ENCODE assay signal across 32 mouse cellular contexts in the genomic region with DNA sequence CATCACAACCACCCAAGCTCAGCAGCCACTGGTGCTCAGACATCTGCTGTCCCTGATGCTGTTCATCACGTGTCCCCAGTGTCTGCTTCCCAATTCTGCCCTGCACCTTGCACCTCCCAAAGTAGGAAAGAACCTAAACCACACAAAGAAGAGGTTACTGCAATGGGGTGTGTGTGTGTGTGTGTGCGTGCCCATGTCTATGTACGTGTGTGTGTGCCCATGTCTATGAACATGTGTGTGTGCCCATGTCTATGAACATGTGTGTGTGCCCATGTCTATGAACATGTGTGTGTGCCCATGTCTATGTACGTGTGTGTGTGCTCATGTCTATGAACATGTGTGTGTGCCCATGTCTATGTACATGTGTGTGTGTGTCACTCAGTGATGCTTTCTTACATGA. TPM values are rescaled to one million over a fixed set of nuclear protein-coding genes. Genes with fewer than 3 reads are reported as not detected.
DNase-seq lines count a peak whose midpoint lies in the region; ATAC-seq and TF ChIP-seq lines count a peak whose summit lies in the region.
"Had no signal": no experiment of that assay in that cellular context is flagged by ENCODE, and none has a peak within 500 bp of the region (broad histone marks: within the 10 kb centered on the region; RNA-seq: fewer than 3 reads in every experiment).

No protein-coding gene starts in this region.

- ATAC-seq in liver, embryonic 12.5 days: no peak
- ATAC-seq in megakaryocyte, adult 5-6 weeks (ENCODE audit: poor library complexity, severe bottlenecking): no peak
- ATAC-seq: activated CD4-positive, CD25-positive, alpha-beta regulatory T cell, adult 4 months; CD4-positive, CD25-positive, alpha-beta regulatory T cell, adult 4 months; forebrain, embryonic 16.5 days; hindbrain, embryonic 16.5 days had no signal

- peaks cover 80% of the 10 kb centered on the region for H3K4me1 ChIP-seq in liver, embryonic 12.5 days
- H3K4me1 ChIP-seq in megakaryocyte, embryonic 14.5 days: peaks cover 100% of the 10 kb centered on the region

- H3K79me2 ChIP-seq in myocyte (ENCODE audit: control insufficient read depth, insufficient read depth): no peaks in the 10 kb centered on the region

- H3K9ac ChIP-seq in liver, embryonic 12.5 days: no peak overlapping the region
- H3K9ac ChIP-seq: embryonic facial prominence, embryonic 13.5 days; forebrain, embryonic 12.5 days; heart, embryonic 12.5 days; heart, embryonic 15.5 days; hindbrain, embryonic 12.5 days had no signal

- H3K4me2 ChIP-seq in liver, embryonic 12.5 days: no peak overlapping the region
- H3K4me2 ChIP-seq in myocyte (ENCODE audit: low read depth): no peak overlapping the region
- H3K4me2 ChIP-seq: embryonic facial prominence, embryonic 13.5 days; forebrain, embryonic 12.5 days; heart, embryonic 12.5 days; heart, embryonic 15.5 days; hindbrain, embryonic 12.5 days had no signal

- WGBS in liver, embryonic 12.5 days (ENCODE audit: insufficient replicate concordance): 87% methylated on average over 4 of the region's 4 CpGs

- H3ac ChIP-seq in myocyte (ENCODE audit: control insufficient read depth, insufficient read length): no peak overlapping the region

- no peak for DNase-seq in liver
- DNase-seq in ovary, postnatal 36 days (ENCODE audit: low spot score): no peak
- DNase-seq: adrenal gland, adult 8-10 months; adrenal gland, postnatal 25 days; cerebellum, adult 11-12 months; cerebellum, adult 8-10 months; cerebellum, postnatal 10 days; cerebellum, postnatal 36 days; embryo, embryonic 11 days; gastrocnemius, postnatal 25 days; heart, postnatal 10 days; heart, postnatal 4 days had no signal

- H3K9me3 ChIP-seq in liver, embryonic 12.5 days (replicated peaks): no peaks in the 10 kb centered on the region
- no peaks in the 10 kb centered on the region for H3K9me3 ChIP-seq in megakaryocyte, embryonic 14.5 days
- H3K9me3 ChIP-seq: embryonic facial prominence, embryonic 10.5 days; embryonic facial prominence, embryonic 13.5 days; forebrain, embryonic 12.5 days; heart, embryonic 12.5 days; heart, embryonic 15.5 days; hindbrain, embryonic 12.5 days had no signal

- peak overlapping the region; percentile 100; the same call in 1 of the 2 replicates for H3K27ac ChIP-seq in liver, embryonic 12.5 days
- H3K27ac ChIP-seq: embryonic facial prominence, embryonic 10.5 days; forebrain, embryonic 12.5 days; heart, embryonic 15.5 days; hindbrain, embryonic 12.5 days had no signal

- H3K27me3 ChIP-seq in liver, embryonic 12.5 days (replicated peaks): no peaks in the 10 kb centered on the region
- H3K27me3 ChIP-seq in megakaryocyte, embryonic 14.5 days (replicated peaks): no peaks in the 10 kb centered on the region
- no peaks in the 10 kb centered on the region for H3K27me3 ChIP-seq in myocyte (ENCODE audit: control insufficient read depth, insufficient read depth, insufficient read length)
- H3K27me3 ChIP-seq: embryonic facial prominence, embryonic 13.5 days; forebrain, embryonic 12.5 days; heart, embryonic 12.5 days; heart, embryonic 15.5 days; hindbrain, embryonic 12.5 days had no signal

- TF ChIP-seq POLR2A in myocyte (IDR thresholded peaks at IDR 0.05; ENCODE audit: insufficient read length, low read depth): peak; percentile 22

- H3K36me3 ChIP-seq in liver, embryonic 12.5 days: peaks cover 58% of the 10 kb centered on the region
- H3K36me3 ChIP-seq in megakaryocyte, embryonic 14.5 days (replicated peaks; ENCODE audit: low read length): peaks cover 88% of the 10 kb centered on the region
- H3K36me3 ChIP-seq in myocyte (ENCODE audit: control insufficient read depth, insufficient read depth): no peaks in the 10 kb centered on the region
- H3K36me3 ChIP-seq: embryonic facial prominence, embryonic 13.5 days; forebrain, embryonic 12.5 days; hindbrain, embryonic 12.5 days had no signal

- H3K4me3 ChIP-seq in liver, embryonic 12.5 days: no peak overlapping the region
- H3K4me3 ChIP-seq in megakaryocyte, embryonic 14.5 days (replicated peaks): peak overlapping the region; percentile 38
- no peak overlapping the region for H3K4me3 ChIP-seq in myocyte
- H3K4me3 ChIP-seq: embryonic facial prominence, embryonic 10.5 days; embryonic facial prominence, embryonic 13.5 days; forebrain, embryonic 12.5 days; heart, embryonic 12.5 days; heart, embryonic 15.5 days; hindbrain, embryonic 12.5 days had no signal

TF ChIP-seq in myocyte, 11 proteins besides CTCF, POLR2A, EP300 and RAD21:
- no peak for TF ChIP-seq REST (IDR thresholded peaks at IDR 0.05; ENCODE audit: insufficient read depth, insufficient read length)
- TF ChIP-seq USF1 (IDR thresholded peaks at IDR 0.05; ENCODE audit: low read depth): no peak
- peak; percentile 67 for TF ChIP-seq POLR2AphosphoS2 (IDR thresholded peaks at IDR 0.05; ENCODE audit: insufficient read length, low read depth)
- TF ChIP-seq MYOG (IDR thresholded peaks at IDR 0.05; ENCODE audit: control insufficient read depth in 1 of 3, insufficient read depth in 1 of 3, insufficient read length in 2 of 3, low read depth in 2 of 3): no peak
- TF ChIP-seq SRF (IDR thresholded peaks at IDR 0.05; ENCODE audit: control insufficient read depth, insufficient read length, low read depth): no peak

RNA-seq across cellular contexts. Expression of gene C130050O18Rik, which starts 9.6 kb away (rescaled TPM):
- polyA plus RNA-seq in liver, embryonic 12.5 days (2016; fragmentation: Nextera tagmentation; extraction: Ambion mirVana): 0.72 and 0.75 TPM in 2 replicates
- polyA plus RNA-seq in megakaryocyte, embryonic 14.5 days (2012; ENCODE audit: insufficient read depth, low replicate concordance): 1.8 TPM in 1 of 2 replicates, not detected in the other
- 18.3 and 19.9 TPM in 2 replicates for total RNA-seq in megakaryocyte, adult 5-6 weeks (2015)
- total RNA-seq in megakaryocyte, adult 5-6 weeks (2017): 16.6 and 19.7 TPM in 2 replicates
- polyA plus RNA-seq in myocyte (2012; fragmentation: generic; extraction: Trizol): 0.25 TPM
- polyA plus RNA-seq: activated CD4-positive, CD25-positive, alpha-beta regulatory T cell, adult 4 months; CD4-positive, CD25-positive, alpha-beta regulatory T cell, adult 4 months; erythroblast, embryonic 14.5 days had no signal

RNA-seq across cellular contexts. Expression of gene Gpr146, which starts 18.0 kb away (rescaled TPM):
- 18.3 and 19.3 TPM in 2 replicates for polyA plus RNA-seq in liver, embryonic 12.5 days (2016; fragmentation: Nextera tagmentation; extraction: Ambion mirVana)
- polyA plus RNA-seq in megakaryocyte, embryonic 14.5 days (2012; ENCODE audit: insufficient read depth, low replicate concordance): 54.8 and 69.9 TPM in 2 replicates
- total RNA-seq in megakaryocyte, adult 5-6 weeks (2015): 9.8 and 13.1 TPM in 2 replicates
- total RNA-seq in megakaryocyte, adult 5-6 weeks (2017): 9.6 and 14.8 TPM in 2 replicates
- 11.7 TPM for polyA plus RNA-seq in myocyte (2012; fragmentation: generic; extraction: Trizol)

RNA-seq across cellular contexts. Expression of gene Gper1, which starts 27.4 kb away (rescaled TPM):
- polyA plus RNA-seq in liver, embryonic 12.5 days (2016; fragmentation: Nextera tagmentation; extraction: Ambion mirVana): 0.39 and 0.51 TPM in 2 replicates
- not detected in 2 replicates for polyA plus RNA-seq in megakaryocyte, embryonic 14.5 days (2012; ENCODE audit: insufficient read depth, low replicate concordance)
- 0.07 TPM in 1 of 2 replicates, not detected in the other for total RNA-seq in megakaryocyte, adult 5-6 weeks (2015)
- total RNA-seq in megakaryocyte, adult 5-6 weeks (2017): 0.22 TPM in 1 of 2 replicates, not detected in the other
- 9.2 TPM for polyA plus RNA-seq in myocyte (2012; fragmentation: generic; extraction: Trizol)
- polyA plus RNA-seq: activated CD4-positive, CD25-positive, alpha-beta regulatory T cell, adult 4 months; CD4-positive, CD25-positive, alpha-beta regulatory T cell, adult 4 months; erythroblast, embryonic 14.5 days had no signal

RNA-seq across cellular contexts. Expression of gene Cyp2w1, which starts 43.1 kb away (rescaled TPM):
- not detected in 2 replicates for polyA plus RNA-seq in liver, embryonic 12.5 days (2016; fragmentation: Nextera tagmentation; extraction: Ambion mirVana)
- polyA plus RNA-seq in megakaryocyte, embryonic 14.5 days (2012; ENCODE audit: insufficient read depth, low replicate concordance): not detected in 2 replicates
- total RNA-seq in megakaryocyte, adult 5-6 weeks (2015): not detected in 2 replicates
- not detected in 2 replicates for total RNA-seq in megakaryocyte, adult 5-6 weeks (2017)
- polyA plus RNA-seq in myocyte (2012; fragmentation: generic; extraction: Trizol): not detected
- total RNA-seq: adrenal gland, adult 8-10 months; adrenal gland, postnatal 25 days; gastrocnemius, adult 18-20 months; gastrocnemius, postnatal 25 days; heart, adult 18-20 months; heart, postnatal 10 days; heart, postnatal 4 days had no signal
- polyA plus RNA-seq: activated CD4-positive, CD25-positive, alpha-beta regulatory T cell, adult 4 months; C2C12; CD4-positive, CD25-positive, alpha-beta regulatory T cell, adult 4 months; cortical plate, adult 2 months; embryonic facial prominence, embryonic 10.5 days; forebrain, embryonic 16.5 days; gonadal fat pad, adult 2 months; heart, embryonic 12.5 days; heart, embryonic 15.5 days; hindbrain, embryonic 16.5 days had no signal

RNA-seq across cellular contexts. Expression of gene Cox19, which starts 44.3 kb away (rescaled TPM):
- polyA plus RNA-seq in liver, embryonic 12.5 days (2016; fragmentation: Nextera tagmentation; extraction: Ambion mirVana): 72.3 and 73.8 TPM in 2 replicates
- 51.4 and 67.9 TPM in 2 replicates for polyA plus RNA-seq in megakaryocyte, embryonic 14.5 days (2012; ENCODE audit: insufficient read depth, low replicate concordance)
- total RNA-seq in megakaryocyte, adult 5-6 weeks (2015): 35.6 and 42.6 TPM in 2 replicates
- total RNA-seq in megakaryocyte, adult 5-6 weeks (2017): 20.0 and 24.6 TPM in 2 replicates
- polyA plus RNA-seq in myocyte (2012; fragmentation: generic; extraction: Trizol): 66.0 TPM
